Mouse (Mus musculus) lung, adult 2 months (tissue): ENCODE results near the gene Dnah17. TPM values are rescaled to one million over a fixed set of nuclear protein-coding genes. Genes with fewer than 3 reads are reported as not detected.

Experiments used
- DNase-seq: peaks from one replicate; pipeline ENCODE4 v3.0.0; 2022
- H3K4me1 ChIP-seq: fragments of 200-500 bp; 2 replicates; pipeline ENCODE4 v1.6.1; 2011; ENCODE audit warnings: low read length; ENCODE audit not compliant: control insufficient read depth, insufficient read depth
- H3K4me3 ChIP-seq: fragments of 200-500 bp; replicated peaks from 2 replicates; pipeline ENCODE3; 2011; ENCODE audit warnings: low read depth, mild to moderate bottlenecking, control low read depth, low read length; ENCODE audit errors: extremely low read depth
- CTCF ChIP-seq: fragments of 200-500 bp; IDR thresholded peaks from 2 replicates; pipeline ENCODE4 v1.5.1; 2011; ENCODE audit warnings: mild to moderate bottlenecking, low read length, control low read depth; ENCODE audit not compliant: insufficient read depth
- POLR2A ChIP-seq: fragments of 200-500 bp; IDR thresholded peaks from 2 replicates; pipeline ENCODE4 v1.6.1; 2011; ENCODE audit warnings: low read depth, mild to moderate bottlenecking, control low read depth, low read length, borderline replicate concordance; ENCODE audit errors: extremely low read depth
- WGBS: fragments of 180-500 bp; shearing (Covaris S2); methylation state at CpG from one replicate; pipeline ENCODE4 v1.1.7; 2018; 5-methylcytosine and 5-hydroxymethylcytosine counted together
- polyA plus RNA-seq: library from polyadenylated mRNA; depleted of rRNA; stranded (reverse); fragments of >200 nt; gene quantifications from 2 replicates; pipeline ENCODE4 v1.2.3, GENCODE M21; 2012; rRNA removed

Gene Dnah17
- polyA plus RNA-seq, 1 experiment, result 0.18 TPM

GRCm38 (mm10) chr11:117979388-117979787, 151.0 kb downstream of the Dnah17 start:
- H3K4me3 ChIP-seq, result no peak overlapping the region
- peaks cover 16% of the 10 kb centered on the region for H3K4me1 ChIP-seq
- WGBS, result 56% methylated on average over 7 of the region's 7 CpGs
- no peak for TF ChIP-seq POLR2A
- no peak for TF ChIP-seq CTCF
- DNase-seq, result no peak

- 77% methylated on average over 5 of the region's 5 CpGs for WGBS
- H3K4me3 ChIP-seq, result no peak overlapping the region
- TF ChIP-seq CTCF (no peak), POLR2A (no peak)
- no peak for DNase-seq
- H3K4me1 ChIP-seq, result peaks cover 16% of the 10 kb centered on the region
Observed at GRCm38 (mm10) chr11:117977694-117978360, 152.6 kb downstream of the Dnah17 start.

DNA sequence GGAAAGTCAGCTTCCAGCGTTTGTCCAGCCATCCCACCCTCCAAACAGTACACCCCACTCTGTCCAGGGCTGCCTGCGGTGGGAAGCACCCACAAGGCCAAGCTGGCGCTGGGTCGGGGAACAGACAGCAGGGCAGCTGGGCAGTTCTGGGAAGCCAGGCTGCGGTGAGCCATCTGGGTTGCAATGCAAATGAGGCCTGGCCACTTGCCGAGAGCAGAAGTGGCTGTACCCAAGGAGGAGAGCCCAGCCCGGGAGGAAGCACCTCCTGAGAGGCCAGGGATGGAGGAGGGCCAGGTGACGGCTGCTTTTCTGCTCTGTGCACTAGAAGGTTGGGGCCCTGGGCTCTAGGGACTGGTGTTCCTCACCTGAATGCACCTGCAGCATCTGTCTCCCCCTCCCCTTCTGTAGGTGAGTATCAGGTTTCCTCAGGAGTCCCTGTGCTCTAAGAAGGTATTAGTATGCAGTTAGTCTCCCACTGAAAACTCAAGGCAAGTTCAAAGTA, 154.3 kb downstream of the Dnah17 start:
- peaks cover 16% of the 10 kb centered on the region for H3K4me1 ChIP-seq
- 34% methylated on average over 8 of the region's 8 CpGs for WGBS
- no peak for TF ChIP-seq POLR2A
- no peak for TF ChIP-seq CTCF
- no peak overlapping the region for H3K4me3 ChIP-seq
- DNase-seq, result peak; percentile 84

- Histone ChIP-seq H3K4me1 (peaks cover 16% of the 10 kb centered on the region), H3K4me3 (no peak overlapping the region)
- 32% methylated on average over 18 of the region's 18 CpGs for WGBS
- DNase-seq, result no peak
- TF ChIP-seq CTCF, result no peak
- TF ChIP-seq POLR2A, result no peak
Observed at GRCm38 (mm10) chr11:117975211-117975967, 155.0 kb downstream of the Dnah17 start.

GRCm38 (mm10) chr11:117974327-117975125, 155.9 kb downstream of the Dnah17 start:
- H3K4me3 ChIP-seq, result no peak overlapping the region
- no peak for DNase-seq
- WGBS, result 53% methylated on average over 14 of the region's 14 CpGs
- H3K4me1 ChIP-seq, result peaks cover 21% of the 10 kb centered on the region
- TF ChIP-seq POLR2A (no peak), CTCF (no peak)

GRCm38 (mm10) chr11:117973569-117973968, 156.9 kb downstream of the Dnah17 start:
- 36% methylated on average over 5 of the region's 5 CpGs for WGBS
- TF ChIP-seq POLR2A (no peak), CTCF (no peak)
- no peak for DNase-seq

GRCm38 (mm10) chr11:117972656-117973558, 157.5 kb downstream of the Dnah17 start:
- 79% methylated on average over 11 of the region's 11 CpGs for WGBS

More at GRCm38 (mm10) chr11:117973569-117973968, 156.9 kb downstream of the Dnah17 start:
- Histone ChIP-seq H3K4me3 (no peak overlapping the region), H3K4me1 (peaks cover 21% of the 10 kb centered on the region)

More at GRCm38 (mm10) chr11:117972656-117973558, 157.5 kb downstream of the Dnah17 start:
- TF ChIP-seq CTCF (no peak), POLR2A (no peak)
- no peak for DNase-seq
- H3K4me3 ChIP-seq, result no peak overlapping the region
- H3K4me1 ChIP-seq, result peaks cover 21% of the 10 kb centered on the region

Other genes with a start within 250 kb of the Dnah17 start
- gene Socs3, start 160.6 kb downstream of the Dnah17 start, polyA plus RNA-seq, result 32.1 and 40.6 TPM in 2 replicates
- 83.2 and 104 TPM in 2 replicates for gene Pgs1, start 144.3 kb downstream of the Dnah17 start, polyA plus RNA-seq
- 23.1 and 24.0 TPM in 2 replicates for gene Cyth1, start 118.0 kb upstream of the Dnah17 start, polyA plus RNA-seq
- 18.2 and 19.0 TPM in 2 replicates for gene Usp36, start 159.6 kb upstream of the Dnah17 start, polyA plus RNA-seq
- gene Cep295nl, start 211.9 kb upstream of the Dnah17 start, polyA plus RNA-seq, result 0.28 and 0.32 TPM in 2 replicates
- gene Timp2, start 225.1 kb upstream of the Dnah17 start, polyA plus RNA-seq, result 353 and 397 TPM in 2 replicates